Comparison of ENCODE assay signal across 12 mouse cellular contexts in genomic region chr12:111337864-111338354, GRCm38 (mm10). TPM values are rescaled to one million over a fixed set of nuclear protein-coding genes. Genes with fewer than 3 reads are reported as not detected.
DNase-seq lines count a peak whose midpoint lies in the region; ATAC-seq and TF ChIP-seq lines count a peak whose summit lies in the region.
"Had no signal": no experiment of that assay in that cellular context is flagged by ENCODE, and none has a peak within 500 bp of the region (broad histone marks: within the 10 kb centered on the region; RNA-seq: fewer than 3 reads in every experiment).

No protein-coding gene starts in this region.

- no peak overlapping the region for H3K4me3 ChIP-seq in kidney, postnatal 0 days (replicated peaks; ENCODE audit: low read depth, low read length)
- no peak overlapping the region for H3K4me3 ChIP-seq in liver, embryonic 14.5 days (ENCODE audit: insufficient read depth in 1 of 2, low read depth in 2 of 2, low read length in 2 of 2)
- no peak overlapping the region for H3K4me3 ChIP-seq in forebrain, embryonic 11.5 days (ENCODE audit: low read depth, low read length)
- H3K4me3 ChIP-seq: hindbrain, embryonic 10.5 days; neural tube, embryonic 12.5 days had no signal

- no peak for TF ChIP-seq EP300 in liver, embryonic 14.5 days (IDR thresholded peaks at IDR 0.05; ENCODE audit: low read depth)

- no peaks in the 10 kb centered on the region for H3K4me1 ChIP-seq in kidney, postnatal 0 days (replicated peaks; ENCODE audit: insufficient read depth, low read length)
- H3K4me1 ChIP-seq in liver, embryonic 14.5 days (replicated peaks; ENCODE audit: control insufficient read depth in 2 of 2, insufficient read depth in 2 of 2, low read length in 1 of 2) = peaks cover 0 to 9% of the 10 kb centered on the region in 2 experiments; a peak in 2 of 4 replicates
- H3K4me1 ChIP-seq in forebrain, embryonic 11.5 days (replicated peaks; ENCODE audit: control insufficient read depth, insufficient read depth, low read length) = no peaks in the 10 kb centered on the region
- H3K4me1 ChIP-seq: hindbrain, embryonic 10.5 days; neural tube, embryonic 12.5 days had no signal

- H3K27ac ChIP-seq in kidney, postnatal 0 days = no peak overlapping the region
- no peak overlapping the region for H3K27ac ChIP-seq in liver, embryonic 14.5 days
- H3K27ac ChIP-seq in forebrain, embryonic 11.5 days (ENCODE audit: low read depth, low read length) = no peak overlapping the region
- H3K27ac ChIP-seq: hindbrain, embryonic 10.5 days; neural tube, embryonic 12.5 days had no signal

- H3K4me2 ChIP-seq in kidney, postnatal 0 days (ENCODE audit: low read length) = no peak overlapping the region
- peak overlapping the region; percentile 8; the same call in 1 of the 2 replicates for H3K4me2 ChIP-seq in liver, embryonic 14.5 days (ENCODE audit: low read depth)
- H3K4me2 ChIP-seq in forebrain, embryonic 11.5 days (ENCODE audit: low read depth, low read length, severe bottlenecking) = no peak overlapping the region
- H3K4me2 ChIP-seq: neural tube, embryonic 12.5 days had no signal

- peaks cover 52% of the 10 kb centered on the region for H3K36me3 ChIP-seq in kidney, postnatal 0 days (ENCODE audit: insufficient read depth, low read length)
- H3K36me3 ChIP-seq in liver, embryonic 14.5 days (replicated peaks; ENCODE audit: control insufficient read depth, insufficient read depth, low read depth) = no peaks in the 10 kb centered on the region
- H3K36me3 ChIP-seq in forebrain, embryonic 11.5 days (ENCODE audit: control insufficient read depth, insufficient read depth, low read length) = no peaks in the 10 kb centered on the region; the same call in 1 of the 2 replicates

- DNase-seq in embryo, embryonic 11 days = peak; percentile 13
- no peak for DNase-seq in embryo, embryonic 9.5 days (ENCODE audit: extremely low spot score)
- DNase-seq in kidney, postnatal 0 days (ENCODE audit: low spot score) = no peak
- DNase-seq in kidney, adult 9 months = no peak
- peak; percentile 64 for DNase-seq in brain, adult 2 months (ENCODE audit: low read depth, low spot score)
- peak; percentile 16 to 22 (median 20) for DNase-seq in liver, embryonic 14.5 days (ENCODE audit: low read depth in 3 of 3, low spot score in 3 of 3)
- no peak for DNase-seq in ovary, adult 18-20 months (ENCODE audit: low spot score)
- no peak for DNase-seq in forebrain, embryonic 11.5 days (ENCODE audit: low spot score)
- DNase-seq: kidney, postnatal 36 days had no signal

- H3K9me3 ChIP-seq in kidney, postnatal 0 days (replicated peaks; ENCODE audit: low read length) = no peaks in the 10 kb centered on the region
- no peaks in the 10 kb centered on the region for H3K9me3 ChIP-seq in liver, embryonic 14.5 days (ENCODE audit: control insufficient read depth, low read length)
- H3K9me3 ChIP-seq in forebrain, embryonic 11.5 days (ENCODE audit: control insufficient read depth, low read length) = no peaks in the 10 kb centered on the region
- H3K9me3 ChIP-seq: hindbrain, embryonic 10.5 days; neural tube, embryonic 12.5 days had no signal

- 71% methylated on average over 15 of the region's 15 CpGs for WGBS in kidney, postnatal 0 days
- WGBS in liver, embryonic 14.5 days (ENCODE audit: insufficient replicate concordance) = 17% methylated on average over 15 of the region's 15 CpGs
- WGBS in forebrain, embryonic 11.5 days = 87% methylated on average over 15 of the region's 15 CpGs

- peak; percentile 21; the same call in 1 of the 2 replicates for TF ChIP-seq CTCF in kidney, postnatal 0 days (IDR thresholded peaks at IDR 0.05; ENCODE audit: low read depth)
- no peak; the same call in 1 of the 2 replicates for TF ChIP-seq CTCF in liver, embryonic 14.5 days (IDR thresholded peaks at IDR 0.05; ENCODE audit: low read depth)

- ATAC-seq in kidney, postnatal 0 days (replicated peaks; ENCODE audit: low FRiP score, low read depth) = no peak
- peak; percentile 70 for ATAC-seq in liver, embryonic 14.5 days (ENCODE audit: insufficient read depth)
- ATAC-seq in forebrain, embryonic 11.5 days (replicated peaks; ENCODE audit: low FRiP score) = no peak
- ATAC-seq: activated CD4-positive, CD25-positive, alpha-beta regulatory T cell, adult 4 months had no signal

- no peak overlapping the region for H3K9ac ChIP-seq in kidney, postnatal 0 days (ENCODE audit: low read depth, low read length)
- no peak overlapping the region for H3K9ac ChIP-seq in liver, embryonic 14.5 days (replicated peaks)
- H3K9ac ChIP-seq in forebrain, embryonic 11.5 days (ENCODE audit: low read length) = no peak overlapping the region
- H3K9ac ChIP-seq: neural tube, embryonic 12.5 days had no signal

- H3K27me3 ChIP-seq in kidney, postnatal 0 days (ENCODE audit: insufficient read depth, low read length) = no peaks in the 10 kb centered on the region
- no peaks in the 10 kb centered on the region for H3K27me3 ChIP-seq in liver, embryonic 14.5 days (ENCODE audit: control insufficient read depth, insufficient read depth, low read length)
- H3K27me3 ChIP-seq in forebrain, embryonic 11.5 days (ENCODE audit: control insufficient read depth, insufficient read depth, low read length) = no peaks in the 10 kb centered on the region
- H3K27me3 ChIP-seq: neural tube, embryonic 12.5 days had no signal

RNA-seq across cellular contexts. Expression of gene Cdc42bpb, which starts 39.6 kb away (rescaled TPM):
- 27.7 and 31.6 TPM in 2 replicates for polyA plus RNA-seq in kidney, postnatal 0 days (2015; fragmentation: Nextera tagmentation; extraction: Ambion mirVana)
- polyA plus RNA-seq in liver, embryonic 14.5 days (2012; rRNA removed) = 22.5 and 23.2 TPM in 2 replicates
- 5.3 and 6.6 TPM in 2 replicates for polyA plus RNA-seq in liver, embryonic 14.5 days (2014; fragmentation: Nextera tagmentation; extraction: Ambion mirVana)
- polyA plus RNA-seq in forebrain, embryonic 11.5 days (2014; fragmentation: Nextera tagmentation; extraction: Ambion mirVana) = 42.7 and 44.0 TPM in 2 replicates

Comparison
In these comparisons a context has a peak if more than half of its experiments do, and no peak if none do; other contexts are left out.
1. DNase-seq: peak in embryo, embryonic 11 days (single experiment), brain, adult 2 months (single experiment) and liver, embryonic 14.5 days (3 of 3); none in embryo, embryonic 9.5 days (single experiment), kidney, postnatal 0 days (single experiment), kidney, adult 9 months (single experiment), ovary, adult 18-20 months (single experiment) and forebrain, embryonic 11.5 days (single experiment).